Mouse (Mus musculus): ENCODE measurements at regions not wholly inside any gene's neighbourhood (a gene's known extent, or its start where the extent isn't known, plus 50 kb on each side); places are given as distances from the start of the nearest gene placed in this dataset.

DNA sequence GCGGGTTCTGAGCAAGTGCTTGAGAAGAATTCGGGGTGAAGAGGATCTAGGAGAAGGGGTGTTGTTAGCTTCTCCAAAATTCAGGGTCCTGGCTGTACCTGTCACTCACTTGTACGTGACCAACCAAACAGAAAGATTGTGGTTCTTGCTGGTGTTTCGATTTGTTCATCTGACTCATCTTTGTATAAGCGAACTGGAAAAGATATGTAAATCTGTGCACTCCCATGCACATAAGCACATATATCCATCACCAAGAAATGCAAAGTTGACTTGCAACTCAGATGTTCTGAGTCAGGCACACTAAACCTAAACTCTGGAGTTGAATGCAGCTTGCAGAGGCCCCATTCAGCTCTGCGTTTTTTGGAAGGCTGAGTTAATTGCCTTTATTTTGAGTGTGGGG is 107.4 kb downstream of the Spata18 start:
- Histone ChIP-seq H3K27me3 (ENCODE audit: control insufficient read depth, insufficient read depth, low read length) (no peaks in the 10 kb centered on the region), H3K9me3 (ENCODE audit: control insufficient read depth, low read length) (no peaks in the 10 kb centered on the region), H3K4me1 (ENCODE audit: control insufficient read depth, insufficient read depth, low read length) (no peaks in the 10 kb centered on the region), H3K36me3 (ENCODE audit: control insufficient read depth, insufficient read depth, low read length) (no peaks in the 10 kb centered on the region), H3K4me3 (ENCODE audit: low read length) (no peak overlapping the region), H3K4me2 (replicated peaks; ENCODE audit: low read depth, low read length) (no peak overlapping the region), H3K9ac (ENCODE audit: low read depth, low read length) (no peak overlapping the region), H3K27ac (ENCODE audit: low read depth, low read length) (no peak overlapping the region)
- no peak for ATAC-seq (ENCODE audit: low FRiP score, low TSS enrichment)
- 82% methylated on average over 6 of the region's 6 CpGs for WGBS

DNA sequence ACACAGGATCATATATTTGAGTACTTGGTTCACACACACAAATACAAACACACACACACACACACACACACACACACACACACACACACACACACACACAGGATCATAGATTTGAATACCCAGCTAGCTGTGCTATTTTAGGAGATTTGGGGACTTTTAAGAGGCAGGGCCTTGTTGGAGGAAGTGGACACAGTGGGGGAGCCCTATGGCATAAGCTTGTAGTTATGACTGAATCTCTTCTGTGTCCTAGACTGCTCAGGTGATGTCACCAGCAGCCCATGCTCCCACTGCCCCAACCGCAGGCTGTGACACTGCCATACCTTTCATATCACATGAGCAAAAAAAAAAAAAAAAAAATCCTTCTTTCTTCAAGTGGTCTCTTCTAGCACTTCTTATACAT is 110.1 kb downstream of the Spata18 start:
- Histone ChIP-seq H3K36me3 (ENCODE audit: control insufficient read depth, insufficient read depth, low read length) (no peaks in the 10 kb centered on the region), H3K9me3 (ENCODE audit: control insufficient read depth, low read length) (no peaks in the 10 kb centered on the region), H3K27ac (ENCODE audit: low read depth, low read length) (no peak overlapping the region), H3K4me2 (replicated peaks; ENCODE audit: low read depth, low read length) (no peak overlapping the region), H3K4me3 (ENCODE audit: low read length) (no peak overlapping the region), H3K9ac (ENCODE audit: low read depth, low read length) (no peak overlapping the region), H3K27me3 (ENCODE audit: control insufficient read depth, insufficient read depth, low read length) (no peaks in the 10 kb centered on the region), H3K4me1 (ENCODE audit: control insufficient read depth, insufficient read depth, low read length) (no peaks in the 10 kb centered on the region)
- WGBS: 89% methylated on average over 1 of the region's 1 CpGs
- ATAC-seq (ENCODE audit: low FRiP score, low TSS enrichment): no peak

DNA sequence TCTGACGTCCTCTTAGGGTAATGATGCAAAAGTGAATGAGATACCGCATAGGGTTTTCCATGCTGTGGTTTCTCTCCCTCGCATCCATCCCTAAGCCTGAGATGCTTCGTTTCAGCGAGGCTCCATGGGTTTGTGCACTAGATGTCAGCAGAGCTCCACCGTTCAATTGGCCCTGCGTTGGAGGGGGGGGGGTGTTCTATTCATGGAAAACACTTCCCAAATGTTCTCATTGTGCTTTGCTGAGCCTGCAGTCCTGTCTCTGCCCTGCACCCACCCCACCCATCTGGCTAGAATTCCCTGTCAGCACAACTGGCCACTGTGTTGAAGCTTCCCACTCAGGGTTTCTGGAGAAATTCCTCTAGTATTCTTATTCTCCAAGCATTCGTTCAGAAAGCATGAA is 110.5 kb downstream of the Spata18 start:
- peak; percentile 83 for ATAC-seq (ENCODE audit: low FRiP score, low TSS enrichment)
- Histone ChIP-seq H3K9me3 (ENCODE audit: control insufficient read depth, low read length) (no peaks in the 10 kb centered on the region), H3K4me3 (ENCODE audit: low read length) (no peak overlapping the region), H3K9ac (ENCODE audit: low read depth, low read length) (no peak overlapping the region), H3K4me1 (ENCODE audit: control insufficient read depth, insufficient read depth, low read length) (no peaks in the 10 kb centered on the region), H3K27me3 (ENCODE audit: control insufficient read depth, insufficient read depth, low read length) (no peaks in the 10 kb centered on the region), H3K27ac (ENCODE audit: low read depth, low read length) (peak overlapping the region; percentile 25; the same call in 1 of the 2 replicates), H3K4me2 (replicated peaks; ENCODE audit: low read depth, low read length) (no peak overlapping the region), H3K36me3 (ENCODE audit: control insufficient read depth, insufficient read depth, low read length) (no peaks in the 10 kb centered on the region)
- WGBS: 32% methylated on average over 8 of the region's 8 CpGs

DNA sequence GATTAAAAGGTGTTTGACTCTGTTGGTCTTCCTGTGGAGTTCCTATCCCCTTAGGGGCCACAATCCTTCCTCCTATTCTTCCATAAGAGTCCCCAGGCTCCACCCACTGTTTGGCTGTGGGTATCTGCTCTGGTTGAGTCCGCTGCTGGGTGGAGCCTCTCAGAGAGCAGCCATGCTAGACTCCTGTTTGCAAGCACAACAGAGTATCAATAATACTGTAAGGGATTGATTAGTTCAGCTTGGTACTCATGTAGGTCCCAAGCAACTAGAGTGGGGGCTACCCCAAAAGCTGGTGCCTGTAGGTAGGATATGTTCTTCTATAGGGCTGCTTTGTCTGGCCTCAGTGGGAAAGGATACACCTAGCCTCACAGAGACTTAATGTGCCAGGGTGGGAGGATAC is 113.0 kb downstream of the Spata18 start:
- ATAC-seq (ENCODE audit: low FRiP score, low TSS enrichment): no peak
- Histone ChIP-seq H3K36me3 (ENCODE audit: control insufficient read depth, insufficient read depth, low read length) (no peaks in the 10 kb centered on the region), H3K4me3 (ENCODE audit: low read length) (no peak overlapping the region), H3K27me3 (ENCODE audit: control insufficient read depth, insufficient read depth, low read length) (no peaks in the 10 kb centered on the region), H3K9ac (ENCODE audit: low read depth, low read length) (no peak overlapping the region), H3K27ac (ENCODE audit: low read depth, low read length) (no peak overlapping the region), H3K9me3 (ENCODE audit: control insufficient read depth, low read length) (no peaks in the 10 kb centered on the region), H3K4me2 (replicated peaks; ENCODE audit: low read depth, low read length) (no peak overlapping the region), H3K4me1 (ENCODE audit: control insufficient read depth, insufficient read depth, low read length) (no peaks in the 10 kb centered on the region)
- WGBS: 97% methylated on average over 1 of the region's 1 CpGs

DNA sequence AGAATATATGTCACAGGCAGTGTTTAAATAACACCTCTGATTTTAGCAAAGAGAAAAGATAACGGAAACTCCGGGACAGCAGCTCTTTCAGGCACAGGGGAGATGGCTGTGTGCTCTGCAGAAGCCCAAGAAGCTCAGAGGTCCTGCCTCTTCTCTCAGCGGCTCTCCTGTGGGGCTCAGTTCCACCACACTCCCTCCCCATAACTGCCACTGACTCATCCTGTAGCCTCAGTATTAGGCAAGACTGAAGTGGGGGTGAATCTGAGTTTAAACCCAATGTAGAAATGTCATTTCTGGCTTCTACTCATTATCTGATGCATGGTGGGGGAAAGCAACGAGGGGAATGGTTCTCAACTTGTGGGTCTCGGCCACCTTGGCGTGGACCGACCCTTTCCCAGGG is 114.3 kb downstream of the Spata18 start:
- Histone ChIP-seq H3K4me1 (ENCODE audit: control insufficient read depth, insufficient read depth, low read length) (no peaks in the 10 kb centered on the region), H3K36me3 (ENCODE audit: control insufficient read depth, insufficient read depth, low read length) (no peaks in the 10 kb centered on the region), H3K4me3 (ENCODE audit: low read length) (no peak overlapping the region), H3K9ac (ENCODE audit: low read depth, low read length) (no peak overlapping the region), H3K9me3 (ENCODE audit: control insufficient read depth, low read length) (no peaks in the 10 kb centered on the region), H3K27ac (ENCODE audit: low read depth, low read length) (no peak overlapping the region), H3K4me2 (replicated peaks; ENCODE audit: low read depth, low read length) (no peak overlapping the region), H3K27me3 (ENCODE audit: control insufficient read depth, insufficient read depth, low read length) (no peaks in the 10 kb centered on the region)
- ATAC-seq (ENCODE audit: low FRiP score, low TSS enrichment): no peak
- 84% methylated on average over 7 of the region's 7 CpGs for WGBS

DNA sequence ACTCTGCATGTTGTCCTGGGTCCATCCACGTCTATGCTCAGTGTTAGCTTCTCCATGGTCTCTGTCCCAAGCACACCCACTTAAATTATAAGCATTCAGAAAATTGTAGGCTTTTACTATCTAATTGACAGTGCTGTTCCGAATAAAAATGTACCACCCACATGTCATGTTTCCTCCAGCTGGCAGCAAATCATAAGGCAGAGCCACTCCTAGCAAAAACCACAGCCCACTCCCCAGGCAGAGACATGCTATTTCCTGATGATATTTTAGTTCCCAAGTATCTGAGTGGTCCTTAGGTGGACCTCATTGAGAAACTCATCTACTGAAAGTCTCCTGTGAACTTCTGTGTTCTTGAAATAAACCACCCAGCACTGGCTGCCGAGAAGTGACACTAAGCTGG is 117.1 kb downstream of the Spata18 start:
- Histone ChIP-seq H3K27ac (ENCODE audit: low read depth, low read length) (no peak overlapping the region), H3K4me3 (ENCODE audit: low read length) (no peak overlapping the region), H3K9me3 (ENCODE audit: control insufficient read depth, low read length) (peaks cover 6% of the 10 kb centered on the region), H3K4me2 (replicated peaks; ENCODE audit: low read depth, low read length) (no peak overlapping the region), H3K9ac (ENCODE audit: low read depth, low read length) (no peak overlapping the region), H3K4me1 (ENCODE audit: control insufficient read depth, insufficient read depth, low read length) (no peaks in the 10 kb centered on the region), H3K27me3 (ENCODE audit: control insufficient read depth, insufficient read depth, low read length) (no peaks in the 10 kb centered on the region), H3K36me3 (ENCODE audit: control insufficient read depth, insufficient read depth, low read length) (no peaks in the 10 kb centered on the region)
- WGBS: 72% methylated on average over 3 of the region's 3 CpGs
- no peak for ATAC-seq (ENCODE audit: low FRiP score, low TSS enrichment)

DNA sequence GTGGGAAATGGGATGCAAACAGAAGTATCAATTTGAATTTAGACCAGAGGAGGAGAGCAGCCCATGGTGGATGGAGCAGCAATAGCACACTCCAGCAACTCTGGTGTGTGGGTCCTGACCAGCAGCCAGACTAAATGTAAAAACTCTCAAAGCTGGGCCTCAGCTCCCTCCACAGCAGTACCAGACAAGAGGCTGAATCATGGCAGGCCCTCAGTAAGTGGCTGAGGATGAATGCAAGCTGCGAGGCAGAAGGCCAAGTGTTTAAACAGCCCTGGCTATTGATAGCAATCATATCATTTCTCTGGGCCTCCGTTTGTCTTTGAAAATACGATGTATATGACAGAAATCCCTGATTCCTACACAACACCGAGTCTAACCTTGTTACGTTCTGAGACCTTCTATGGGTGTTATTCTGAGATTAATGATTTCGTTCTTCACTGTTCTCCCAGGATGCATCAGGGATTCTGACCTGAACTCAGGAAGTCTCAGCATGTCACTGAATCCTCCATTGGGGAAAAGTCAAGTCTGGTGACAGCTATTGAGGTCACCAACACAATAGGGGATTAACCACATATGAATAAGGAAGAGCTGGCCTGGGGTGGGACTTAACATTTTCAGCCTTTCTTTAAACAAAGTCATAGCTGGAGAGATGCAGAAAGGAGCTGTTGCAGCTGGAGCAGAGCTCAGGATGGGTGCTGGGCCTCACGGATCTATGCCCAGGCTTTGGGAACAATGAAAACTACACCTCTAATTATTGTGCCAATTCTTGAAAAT is 124.8 kb downstream of the Spata18 start:
- WGBS: 86% methylated on average over 7 of the region's 7 CpGs
- Histone ChIP-seq H3K4me1 (ENCODE audit: control insufficient read depth, insufficient read depth, low read length) (0 out of 2 replicates have a peak, but pooled peaks cover 5% of the 10 kb centered on the region), H3K4me2 (replicated peaks; ENCODE audit: low read depth, low read length) (no peak overlapping the region), H3K27me3 (ENCODE audit: control insufficient read depth, insufficient read depth, low read length) (no peaks in the 10 kb centered on the region), H3K9ac (ENCODE audit: low read depth, low read length) (no peak overlapping the region), H3K4me3 (ENCODE audit: low read length) (no peak overlapping the region), H3K36me3 (ENCODE audit: control insufficient read depth, insufficient read depth, low read length) (no peaks in the 10 kb centered on the region), H3K27ac (ENCODE audit: low read depth, low read length) (no peak overlapping the region; the same call in 1 of the 2 replicates), H3K9me3 (ENCODE audit: control insufficient read depth, low read length) (peaks cover 8% of the 10 kb centered on the region)
- no peak for ATAC-seq (ENCODE audit: low FRiP score, low TSS enrichment)

DNA sequence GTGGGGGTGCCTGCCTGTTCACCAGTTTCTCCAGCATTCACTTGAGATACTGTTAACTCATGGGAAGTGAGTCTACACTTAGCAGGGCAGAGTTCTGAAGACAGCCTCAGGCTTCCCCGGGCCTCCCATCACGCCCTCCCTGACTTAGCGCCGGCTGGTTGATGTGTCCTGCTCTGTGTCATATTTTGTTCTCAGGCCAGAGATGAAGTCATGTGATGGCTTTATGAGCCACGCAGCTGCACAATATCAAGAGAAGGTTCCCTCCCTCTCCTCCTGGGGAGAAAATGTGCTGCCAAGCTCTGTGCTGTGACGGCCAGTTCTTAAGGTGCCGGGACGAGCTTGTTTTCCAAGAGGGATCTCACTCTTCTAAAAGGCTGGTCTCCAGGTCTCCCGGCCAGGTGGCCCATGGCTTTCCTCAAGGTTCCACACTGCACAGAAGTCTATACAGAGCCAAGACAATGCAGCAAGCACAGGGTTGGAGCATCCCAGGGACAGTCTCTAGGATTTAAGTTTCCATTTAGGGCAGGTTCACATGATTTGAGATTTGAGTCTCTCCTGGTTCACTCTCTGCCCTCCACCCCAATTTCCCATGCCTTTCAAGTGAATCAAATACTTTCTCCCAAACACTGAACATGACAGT is 126.2 kb downstream of the Spata18 start:
- H3K27ac ChIP-seq (ENCODE audit: low read depth, low read length): no peak overlapping the region
- peaks cover 8% of the 10 kb centered on the region for H3K9me3 ChIP-seq (ENCODE audit: control insufficient read depth, low read length)
- no peak overlapping the region for H3K4me2 ChIP-seq (replicated peaks; ENCODE audit: low read depth, low read length)
- no peaks in the 10 kb centered on the region for H3K27me3 ChIP-seq (ENCODE audit: control insufficient read depth, insufficient read depth, low read length)
- 0 out of 2 replicates have a peak, but pooled peaks cover 5% of the 10 kb centered on the region for H3K4me1 ChIP-seq (ENCODE audit: control insufficient read depth, insufficient read depth, low read length)
- H3K36me3 ChIP-seq (ENCODE audit: control insufficient read depth, insufficient read depth, low read length): no peaks in the 10 kb centered on the region
- H3K4me3 ChIP-seq (ENCODE audit: low read length): no peak overlapping the region
- no peak overlapping the region for H3K9ac ChIP-seq (ENCODE audit: low read depth, low read length)
- 63% methylated on average over 9 of the region's 9 CpGs for WGBS
- peak; percentile 64; the same call in 1 of the 2 replicates for ATAC-seq (ENCODE audit: low FRiP score, low TSS enrichment)

DNA sequence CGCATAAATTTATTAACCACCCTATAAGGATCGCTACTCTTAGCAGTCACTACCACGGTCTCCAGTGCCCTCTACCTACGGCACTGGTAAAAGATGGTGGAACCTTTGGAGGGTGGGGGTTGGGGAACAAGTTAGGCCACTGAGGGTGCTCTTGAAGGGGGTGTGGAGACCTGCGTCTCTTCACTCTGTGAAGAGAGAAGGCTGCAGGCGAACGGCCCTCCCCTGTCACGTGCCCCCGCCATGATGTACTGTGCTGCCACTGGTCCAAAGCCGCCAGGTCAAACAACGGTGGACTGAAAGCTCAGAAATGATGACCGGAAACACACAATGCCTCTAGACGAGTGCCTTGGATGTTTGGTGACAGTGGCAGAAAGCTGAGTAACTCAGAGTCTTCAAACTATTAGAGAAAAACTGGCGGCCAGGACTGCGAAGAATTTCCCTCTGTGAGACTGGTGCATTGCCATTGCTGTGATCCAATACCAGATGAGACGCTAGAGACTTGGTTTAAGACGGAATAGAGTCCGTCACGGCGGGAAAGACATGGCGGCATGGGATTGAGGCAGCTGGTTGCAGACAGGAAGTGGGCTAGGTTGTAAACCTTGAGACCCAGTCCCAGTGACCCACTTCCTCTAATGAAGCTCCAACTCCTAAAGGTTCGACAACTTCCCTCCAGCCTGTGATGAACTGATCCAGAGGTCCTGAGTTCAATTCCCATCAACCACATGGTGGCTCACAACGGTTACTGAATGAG is 130.2 kb downstream of the Spata18 start:
- 90% methylated on average over 23 of the region's 23 CpGs for WGBS
- H3K9ac ChIP-seq (ENCODE audit: low read depth, low read length): no peak overlapping the region
- no peak overlapping the region for H3K27ac ChIP-seq (ENCODE audit: low read depth, low read length)
- ATAC-seq (ENCODE audit: low FRiP score, low TSS enrichment): no peak; the same call in 1 of the 2 replicates
- no peaks in the 10 kb centered on the region for H3K27me3 ChIP-seq (ENCODE audit: control insufficient read depth, insufficient read depth, low read length)
- H3K4me1 ChIP-seq (ENCODE audit: control insufficient read depth, insufficient read depth, low read length): peaks cover 12% of the 10 kb centered on the region; the same call in 1 of the 2 replicates
- H3K36me3 ChIP-seq (ENCODE audit: control insufficient read depth, insufficient read depth, low read length): no peaks in the 10 kb centered on the region
- H3K9me3 ChIP-seq (ENCODE audit: control insufficient read depth, low read length): no peaks in the 10 kb centered on the region
- H3K4me3 ChIP-seq (ENCODE audit: low read length): no peak overlapping the region
- H3K4me2 ChIP-seq (replicated peaks; ENCODE audit: low read depth, low read length): no peak overlapping the region

Measured in kidney, embryonic 14.5 days (tissue).